Mouse (Mus musculus) thymus, postnatal 10 days (tissue): ENCODE measurements around the gene Polr2c.

Experiments used
- DNase-seq, 2 experiments: peaks; one replicate each; pipeline ENCODE4 v3.0.0; 2021; ENCODE audit warnings: low spot score in 2 of 2

The Polr2c gene

DNA sequence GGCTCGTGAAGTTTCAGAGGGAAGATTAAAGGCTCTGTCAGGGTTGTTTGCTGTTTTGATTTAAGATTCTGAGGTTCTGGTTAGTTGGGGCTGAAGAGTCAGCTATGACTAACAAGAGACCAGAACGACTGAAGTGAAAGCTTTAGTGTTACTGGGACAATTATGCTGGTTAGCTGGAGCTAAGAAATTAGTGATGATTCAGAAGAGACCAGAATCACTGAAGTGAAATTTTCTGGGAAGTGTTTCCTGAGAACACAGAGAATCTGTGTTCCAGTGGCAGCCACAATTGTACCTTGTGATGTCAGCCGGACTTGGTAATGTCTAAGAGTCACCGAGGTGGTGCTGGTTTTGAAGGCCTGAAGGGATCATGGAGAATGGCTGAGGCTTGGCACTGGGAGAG lies 23.5 kb downstream of the Polr2c start:
- no peak for DNase-seq

DNA sequence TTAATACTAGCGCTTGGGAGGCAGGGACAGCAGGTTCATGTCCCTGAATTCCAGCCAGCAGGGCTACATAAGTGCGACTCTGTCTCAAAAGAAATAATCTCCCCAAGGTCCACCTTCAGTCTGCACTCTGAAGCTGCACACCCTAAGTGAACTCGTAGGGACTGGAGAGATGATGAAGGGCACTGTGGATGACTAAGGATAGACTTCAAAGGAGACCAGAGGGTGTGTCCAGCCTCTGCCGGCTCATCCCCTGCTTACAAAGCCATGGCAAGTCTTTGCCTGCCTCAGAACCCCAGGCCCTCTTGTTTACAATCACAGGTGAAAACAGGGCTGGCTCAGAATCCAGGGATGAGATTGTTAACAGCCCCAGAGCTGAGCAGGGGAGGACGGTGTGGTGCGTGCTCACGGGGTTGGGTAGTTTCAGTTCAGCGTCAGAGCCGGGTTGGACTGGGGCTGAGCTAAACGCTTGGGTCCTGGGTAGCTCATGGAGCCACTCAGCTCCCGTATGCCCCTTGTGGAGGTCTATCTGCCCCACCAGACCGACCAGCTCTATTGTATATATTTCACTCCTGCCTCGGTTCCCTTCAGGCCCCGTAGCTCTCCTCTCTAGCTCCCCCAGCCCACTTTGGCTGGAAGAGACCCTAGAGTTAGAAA lies 31.3 kb downstream of the Polr2c start:
- DNase-seq = no peak

DNA sequence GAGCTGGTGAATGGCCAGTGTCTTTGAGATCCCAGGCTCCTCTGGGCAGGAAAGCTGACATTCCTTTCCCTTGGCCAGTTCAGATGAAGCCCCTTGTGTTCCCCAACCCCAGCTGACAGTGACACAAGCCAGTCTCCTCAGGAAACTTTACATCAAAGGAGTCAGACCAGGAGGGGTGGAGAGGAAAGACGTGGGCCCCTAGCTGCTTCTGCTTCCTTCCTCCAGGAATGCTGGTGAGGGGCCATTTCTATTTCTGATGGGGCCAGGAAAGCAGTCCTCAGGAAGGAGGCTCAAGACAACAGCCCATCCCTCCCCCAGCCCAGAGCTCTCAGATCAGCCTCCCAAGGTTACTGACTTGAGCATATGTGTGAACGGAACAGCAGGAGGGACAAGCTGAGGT lies 35.7 kb downstream of the Polr2c start:
- no peak for DNase-seq

DNA sequence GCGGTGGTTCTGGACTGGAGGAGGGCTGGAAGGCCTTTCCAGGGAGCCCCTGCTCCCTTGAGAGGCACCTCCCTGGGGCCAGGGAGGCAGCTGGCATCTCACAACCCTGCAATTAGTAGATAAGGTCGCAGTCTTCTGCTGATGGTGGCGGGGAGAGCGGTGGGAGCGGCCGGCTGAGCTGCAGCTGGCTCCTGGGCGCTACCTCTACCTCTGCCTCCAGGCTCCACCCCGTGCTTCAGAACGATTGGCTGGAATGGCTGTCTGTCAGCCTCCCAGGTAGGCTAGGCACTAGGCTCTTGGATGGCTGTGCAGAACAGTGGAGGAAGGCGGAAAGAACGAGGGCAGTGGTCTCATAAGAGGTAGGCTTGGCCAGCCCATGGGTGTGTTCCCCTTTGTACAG lies 42.0 kb downstream of the Polr2c start:
- DNase-seq = no peak

DNA sequence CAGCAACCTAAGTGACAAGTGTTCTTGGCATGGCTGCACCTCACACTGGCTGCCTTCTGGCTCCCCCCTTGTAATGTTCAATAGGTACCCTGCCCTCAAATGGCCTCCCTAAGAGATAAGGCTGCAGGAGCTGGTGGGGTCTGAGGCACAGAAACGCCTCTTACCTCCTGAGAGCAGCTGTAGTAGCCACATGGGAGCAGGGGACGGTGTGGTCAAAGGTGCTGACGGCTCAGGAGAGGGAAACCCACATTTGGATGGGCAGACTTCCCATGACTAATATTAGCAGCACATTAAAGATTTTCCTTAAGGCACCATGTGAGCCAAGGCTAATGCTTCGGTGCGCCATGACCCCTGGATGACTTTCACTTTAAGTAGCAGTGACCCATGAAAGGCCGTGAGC lies 43.4 kb downstream of the Polr2c start:
- DNase-seq = no peak

DNA sequence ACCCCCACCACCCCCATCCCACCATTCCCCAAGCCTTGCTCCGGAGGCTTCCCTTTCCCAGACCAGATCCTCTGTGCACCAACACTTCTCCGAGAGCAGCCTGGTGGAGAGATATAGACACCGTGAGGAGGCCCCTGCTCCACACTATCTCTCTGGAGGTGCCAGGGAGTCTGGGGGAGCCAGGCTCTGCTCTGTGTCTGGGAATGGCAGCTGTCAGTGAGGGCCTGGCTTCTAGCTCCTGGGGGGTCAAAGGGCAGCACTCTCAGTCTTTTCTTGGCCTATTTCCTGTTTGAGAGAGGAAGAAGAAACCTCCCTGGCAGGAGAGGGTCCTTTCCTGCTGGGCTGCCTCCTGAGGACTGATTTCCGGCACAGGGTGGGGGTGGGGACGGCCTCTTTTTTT lies 43.8 kb downstream of the Polr2c start:
- no peak for DNase-seq

DNA sequence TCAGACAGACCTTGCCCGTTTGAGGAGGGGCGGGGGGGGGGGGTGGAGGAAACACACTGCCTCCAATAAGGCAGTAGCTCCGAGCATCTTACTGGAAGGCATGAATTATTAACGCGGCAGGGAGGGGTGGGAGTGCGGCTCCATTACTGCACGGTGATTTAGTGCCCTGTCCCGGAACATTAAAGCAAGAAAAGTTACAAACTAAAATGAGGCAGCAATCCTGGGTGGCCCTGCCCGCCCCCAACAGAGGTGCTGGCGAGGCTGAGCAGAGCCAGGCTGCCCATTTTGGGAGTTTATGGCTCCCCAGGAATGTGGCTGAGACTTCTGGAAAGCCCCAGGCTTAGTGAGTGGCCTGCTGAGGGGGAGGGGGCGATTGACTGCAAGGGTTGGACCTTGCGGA lies 46.5 kb downstream of the Polr2c start:
- DNase-seq = no peak

DNA sequence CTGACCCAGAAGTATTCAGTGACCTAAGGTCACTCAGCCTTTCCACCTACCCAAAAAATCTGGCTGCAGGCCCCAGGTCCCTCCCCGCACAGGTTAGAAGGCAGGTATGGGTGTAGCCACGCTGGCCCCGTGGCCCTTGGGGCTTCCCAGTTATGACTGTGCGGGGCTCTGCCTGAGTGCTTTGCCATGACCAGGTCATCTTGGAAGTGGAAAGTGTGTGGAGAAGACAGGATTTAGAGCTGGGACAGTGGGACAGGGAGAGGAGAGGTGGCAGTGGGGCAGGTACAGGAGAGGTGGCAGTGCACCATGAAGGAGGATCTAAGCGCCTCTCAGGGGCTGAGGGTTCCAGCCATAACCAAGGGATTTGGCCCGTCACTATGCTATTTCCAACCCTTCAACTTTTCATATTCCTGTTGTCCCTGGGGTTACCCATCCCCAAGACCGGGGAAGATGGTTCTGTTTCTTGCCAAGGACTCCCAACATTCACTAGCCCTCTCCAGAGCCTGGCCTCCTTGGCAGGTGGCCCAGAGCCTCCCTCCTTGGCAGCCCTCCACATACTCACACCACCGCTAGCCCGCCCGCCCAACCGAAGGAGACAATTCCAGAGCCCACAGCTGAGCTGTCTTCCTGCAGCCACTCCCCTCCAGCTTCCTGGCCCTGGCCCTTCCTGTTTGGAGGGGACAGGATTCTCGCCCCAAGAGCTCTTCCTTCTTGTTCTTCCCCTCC lies 47.4 kb downstream of the Polr2c start:
- no peak for DNase-seq

DNA sequence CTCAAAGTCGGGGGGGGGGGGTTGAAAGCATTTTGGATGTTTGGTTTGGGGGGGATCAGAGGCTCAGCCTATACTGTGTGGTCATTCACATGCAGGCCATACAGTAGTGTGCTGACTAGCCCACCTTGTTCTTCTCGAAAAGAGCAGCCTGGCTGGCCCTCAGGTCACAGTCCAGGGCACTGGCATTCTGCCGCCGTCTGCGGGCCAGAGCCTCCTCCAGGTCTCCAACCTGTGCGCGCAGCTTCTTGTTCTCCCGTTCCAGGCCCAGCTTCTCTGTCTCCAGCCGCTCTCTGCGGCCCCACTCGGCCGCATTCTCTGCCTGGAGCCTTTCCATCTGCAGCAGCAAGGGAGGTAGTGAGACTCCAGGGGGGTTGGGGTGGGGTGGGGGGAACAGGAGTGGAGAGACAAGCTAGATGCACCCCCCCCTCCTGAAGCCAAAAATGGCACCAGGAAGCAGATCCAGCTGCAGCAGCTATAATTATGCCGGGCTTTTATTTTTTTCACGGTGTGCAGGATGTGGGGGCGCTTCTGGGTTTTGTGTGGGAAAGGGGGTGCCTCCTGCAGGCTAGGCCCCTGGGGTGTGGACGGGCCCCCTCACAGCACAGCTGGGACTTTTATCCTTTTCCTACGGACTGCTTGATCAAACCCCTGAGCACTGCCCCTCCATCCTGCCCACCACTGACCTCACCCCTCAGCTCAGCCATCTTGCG lies 50.5 kb downstream of the Polr2c start:
- no peak for DNase-seq

DNA sequence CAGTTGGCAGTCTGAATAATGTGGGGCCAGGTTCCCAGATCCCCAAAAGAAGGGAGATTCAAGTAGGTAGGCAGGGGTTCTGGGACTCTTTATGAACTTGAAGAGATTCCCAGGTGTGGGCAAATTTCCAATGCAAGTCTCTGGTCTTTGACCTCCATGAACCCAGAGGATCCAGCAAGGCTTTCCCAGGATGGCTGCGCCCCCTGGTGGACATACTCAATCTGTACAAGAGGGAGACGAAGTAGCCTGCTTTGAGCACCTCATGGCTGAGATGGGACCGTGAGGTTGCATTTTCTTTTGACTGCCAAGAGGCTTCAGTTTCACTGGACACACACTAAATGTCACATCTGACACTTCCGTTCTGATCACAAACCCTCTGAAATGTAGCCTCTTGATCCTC lies 51.6 kb downstream of the Polr2c start:
- peak; percentile 42 to 79 for DNase-seq

DNA sequence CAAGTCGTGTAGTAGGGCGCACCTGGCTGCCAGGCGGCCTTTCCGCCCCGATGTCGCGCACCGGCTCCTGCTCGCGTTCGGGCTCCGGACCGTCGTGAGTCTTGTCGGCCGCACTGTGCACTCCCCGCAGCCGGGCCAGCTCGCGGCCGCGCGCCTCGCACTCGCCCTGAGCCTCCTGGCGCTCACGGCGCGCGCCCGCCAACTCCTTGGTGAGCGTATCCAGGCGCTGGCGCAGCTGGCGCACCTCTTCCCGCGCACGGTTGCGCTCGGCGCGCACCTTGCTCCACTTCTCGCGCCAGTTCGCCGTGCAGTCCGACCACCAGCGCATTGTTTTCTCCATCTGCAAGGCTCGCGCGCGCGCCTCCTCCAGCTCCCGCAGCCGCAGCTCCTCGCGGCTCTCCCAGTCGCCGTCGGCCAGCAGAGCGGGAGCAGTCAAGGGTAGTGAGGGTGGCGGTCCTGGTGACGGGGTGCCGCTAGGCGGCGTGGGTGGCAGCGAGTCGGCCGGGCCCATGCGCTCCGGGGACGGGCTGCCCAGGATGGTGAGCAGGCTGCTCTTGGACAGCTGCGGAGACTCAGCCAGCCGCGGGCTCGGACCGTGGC lies 55.9 kb downstream of the Polr2c start:
- DNase-seq = peak in 1 of 2 experiments; percentile 26

DNA sequence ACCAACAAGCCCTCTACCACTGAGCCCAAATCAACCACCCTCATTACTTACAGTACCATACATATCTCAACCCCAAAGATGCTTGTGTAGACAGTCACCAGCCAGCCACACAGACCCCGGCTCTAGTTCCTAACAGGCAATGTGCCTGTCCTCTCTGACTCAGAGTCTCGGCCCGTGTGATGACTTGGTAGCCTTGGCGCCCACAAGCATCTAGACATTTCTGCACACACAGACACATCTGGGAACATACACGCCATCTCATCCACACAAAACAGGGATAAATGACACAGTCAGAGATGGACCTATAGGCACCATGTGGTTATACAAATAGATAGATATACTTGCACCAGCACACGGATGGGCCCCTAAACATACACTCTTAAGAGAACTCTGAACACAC lies 57.0 kb downstream of the Polr2c start:
- DNase-seq = no peak

DNA sequence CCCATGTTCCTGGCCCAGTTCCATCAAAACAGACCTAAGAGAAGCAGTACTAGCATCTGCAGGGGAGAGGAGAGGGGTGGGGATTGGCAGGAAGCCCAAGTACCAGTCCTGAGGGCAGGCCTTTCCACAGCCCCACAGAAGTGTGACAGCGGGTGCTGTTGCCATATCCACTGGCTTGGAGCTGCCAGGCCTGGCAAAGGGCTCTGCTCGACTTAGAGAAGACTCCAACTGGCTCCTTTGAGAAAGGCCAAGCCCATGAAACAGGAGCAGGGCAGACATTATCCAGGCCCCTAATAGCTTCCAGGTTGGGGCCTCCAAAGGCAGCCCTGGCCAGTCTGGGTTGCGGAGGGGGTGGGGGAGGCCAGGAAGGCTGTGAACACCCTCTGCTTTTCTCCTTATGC lies 57.5 kb downstream of the Polr2c start:
- DNase-seq = no peak

DNA sequence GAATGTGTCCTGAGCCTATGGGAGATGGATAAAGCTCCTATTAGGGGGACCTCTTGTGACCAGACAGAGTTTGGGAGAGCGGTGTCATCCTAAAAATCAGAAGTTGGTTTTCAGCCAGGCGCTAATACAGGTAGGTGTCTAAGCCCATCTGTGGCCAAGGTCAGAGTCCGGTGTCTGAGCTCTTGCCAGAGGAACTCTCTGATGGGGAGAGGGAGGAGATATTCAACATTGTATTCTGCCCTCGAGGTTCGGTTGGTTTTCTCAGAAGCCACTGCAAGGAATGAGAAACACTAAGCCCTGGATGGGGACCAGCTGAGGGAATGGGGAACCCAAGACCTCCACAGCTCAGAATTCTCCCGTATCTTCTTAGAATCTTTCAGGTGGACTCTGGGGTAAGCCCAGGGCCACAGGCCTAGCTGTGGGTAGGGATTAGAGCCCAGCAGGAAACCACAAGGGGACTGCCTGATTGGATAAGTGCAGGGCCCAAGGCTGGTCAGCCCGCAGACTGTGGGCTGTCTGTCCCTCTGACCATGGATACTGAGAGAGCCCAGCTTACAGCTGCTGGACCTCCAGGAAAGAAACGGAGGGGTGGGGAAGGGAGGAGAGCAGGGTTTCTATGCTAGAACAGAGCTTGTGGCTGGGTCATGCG lies 59.2 kb downstream of the Polr2c start:
- DNase-seq = no peak

DNA sequence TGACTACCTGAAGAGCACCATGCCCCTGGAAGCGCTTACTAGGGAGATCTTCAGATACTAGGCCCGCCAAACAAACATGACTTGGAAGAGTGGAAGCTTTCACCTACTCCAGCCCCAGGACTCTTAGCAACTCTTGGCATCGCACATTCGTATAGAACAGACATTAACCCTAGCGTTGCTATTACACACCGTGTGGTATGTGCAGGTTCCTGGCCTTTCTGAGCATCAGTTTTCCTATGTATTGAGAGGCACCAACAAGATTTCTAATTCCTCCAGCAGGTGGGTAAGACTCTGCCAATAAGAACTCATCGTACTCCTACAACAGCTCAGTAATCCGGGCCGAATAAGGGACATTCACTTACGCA lies 59.7 kb downstream of the Polr2c start:
- DNase-seq = no peak

DNA sequence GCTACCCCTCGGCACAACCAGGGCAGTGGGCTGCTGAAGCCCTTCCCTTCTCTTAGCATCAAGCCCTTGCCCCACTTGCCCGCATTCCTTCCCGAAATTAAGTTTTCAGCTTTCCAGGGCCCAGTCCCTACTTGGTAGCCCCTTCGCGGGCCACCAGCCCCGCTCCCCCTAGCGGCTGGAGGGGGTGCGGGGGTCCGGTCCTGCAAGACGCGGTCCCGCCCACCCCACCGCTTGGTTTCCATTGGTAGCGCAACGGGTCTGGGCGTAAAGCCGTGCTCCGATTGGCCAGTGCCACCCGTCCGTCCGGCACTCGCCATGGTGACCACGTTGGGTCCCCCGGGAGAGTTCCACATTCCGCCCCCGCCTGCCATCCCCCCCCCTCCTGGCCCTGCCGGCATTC lies 60.1 kb downstream of the Polr2c start:
- peak; percentile 77 to 81 for DNase-seq

DNA sequence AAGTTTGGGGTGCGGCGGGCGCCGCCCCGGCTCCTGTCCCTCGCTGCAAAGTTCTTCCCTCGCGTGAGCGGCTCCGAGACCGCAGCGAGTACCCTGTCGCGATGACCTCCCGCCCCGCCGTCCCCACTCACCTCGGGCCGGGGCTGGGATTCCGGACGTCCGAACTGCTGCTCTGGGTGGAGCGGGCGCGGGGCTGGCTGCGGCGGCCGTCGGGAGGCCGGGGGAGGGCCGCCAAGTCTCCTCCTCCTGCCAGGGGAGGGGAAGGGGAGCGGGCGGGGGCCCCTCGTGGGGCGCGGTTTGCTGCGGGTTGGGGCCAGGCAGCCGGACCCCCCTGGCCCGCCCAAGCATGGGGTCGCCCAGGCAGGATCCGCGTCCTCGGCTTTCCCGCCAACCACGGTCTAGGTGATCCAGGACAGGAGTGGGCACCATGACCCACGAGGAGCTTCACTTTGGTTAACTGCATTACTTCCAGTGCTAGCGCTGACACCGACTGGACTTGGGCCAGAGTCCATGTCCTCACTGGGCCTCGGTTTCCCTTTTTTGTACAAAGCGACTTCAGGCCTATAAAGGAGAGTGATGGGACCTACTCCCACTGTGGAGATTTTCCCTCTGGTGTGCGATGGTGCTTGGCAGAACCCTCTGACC lies 60.7 kb downstream of the Polr2c start, which contains the start of gene Ccdc102a:
Gene Ccdc102a, minus strand, starts transcription at position 248 of the 645 bp plus-strand sequence.
- DNase-seq = peak in 1 of 2 experiments; percentile 11

DNA sequence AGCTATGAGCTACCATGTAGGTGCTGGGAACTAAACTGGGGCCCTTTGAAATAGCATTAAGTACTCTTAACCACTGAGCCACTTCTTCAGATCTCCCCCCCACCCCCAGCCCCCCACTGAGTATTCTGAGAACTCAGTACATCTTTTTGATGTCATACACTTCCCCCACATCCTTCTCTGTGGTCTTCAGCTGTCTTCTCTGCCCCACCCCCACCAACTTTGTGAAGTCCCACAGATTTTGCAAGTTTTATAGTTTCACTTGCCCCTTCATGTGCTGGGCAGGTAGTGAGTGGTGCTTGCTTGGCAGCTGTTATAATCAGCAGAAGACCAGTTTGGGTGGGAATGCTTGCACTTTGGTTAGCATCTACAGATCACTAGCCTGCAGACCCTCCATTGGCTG lies 62.0 kb downstream of the Polr2c start:
- DNase-seq = peak; percentile 18 to 31

DNA sequence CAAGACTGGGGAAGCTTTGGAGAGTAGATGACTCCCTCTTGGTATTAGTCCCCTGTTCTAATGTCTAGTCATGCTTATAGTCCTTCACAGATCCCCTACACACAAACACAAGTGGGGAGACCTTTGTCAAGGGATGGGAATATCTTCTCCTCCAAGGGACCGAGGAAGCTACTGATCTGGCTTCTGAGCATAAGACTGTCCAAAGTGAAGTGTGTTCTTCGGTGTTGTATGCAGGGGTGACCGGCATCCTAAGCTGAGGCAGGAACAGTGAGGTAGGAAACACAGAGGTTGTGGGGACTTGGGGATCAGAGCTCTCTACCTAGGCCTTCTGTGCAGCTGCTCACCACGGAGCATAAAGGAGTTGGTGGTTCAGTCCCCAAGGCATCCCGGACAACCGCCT lies 64.9 kb downstream of the Polr2c start:
- DNase-seq = no peak

DNA sequence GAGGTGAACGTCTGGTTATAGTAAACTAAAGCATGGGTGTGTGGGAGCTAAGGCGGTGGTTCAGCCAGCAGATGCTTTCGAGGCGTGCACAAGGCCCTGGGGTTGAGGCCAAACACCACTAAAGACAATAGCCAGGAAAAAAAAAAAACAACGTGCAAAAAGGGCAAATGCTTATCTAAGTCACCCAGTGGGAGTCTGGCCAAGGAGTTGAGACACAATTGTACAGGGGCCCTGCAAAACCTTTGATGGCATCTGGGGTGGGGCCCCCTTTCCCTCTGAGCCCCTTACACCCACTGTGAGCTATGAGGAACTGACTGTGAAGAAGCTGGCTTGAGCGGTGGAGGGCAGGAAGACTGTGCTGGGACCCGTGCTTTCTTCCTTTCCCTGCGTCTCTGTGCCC lies 65.4 kb downstream of the Polr2c start:
- DNase-seq = no peak
